Mouse (Mus musculus) forebrain, embryonic 10.5 days (tissue): ENCODE data around the gene Clnk. TPM values are rescaled to one million over a fixed set of nuclear protein-coding genes. Genes with fewer than 3 reads are reported as not detected.

ENCODE experiments used
- DNase-seq: peaks from one replicate; pipeline ENCODE4 v3.0.0-alpha.2; 2017; ENCODE audit warnings: low spot score; ENCODE audit errors: extremely low spot score
- H3K27ac ChIP-seq: fragments of 300-500 bp; sonication (generic); 2 replicates; pipeline ENCODE4 v1.5.1; 2016; ENCODE audit warnings: mild to moderate bottlenecking
- H3K27me3 ChIP-seq: fragments of 300-500 bp; sonication (generic); 2 replicates; pipeline ENCODE4 v1.6.1; 2016; ENCODE audit warnings: mild to moderate bottlenecking; ENCODE audit not compliant: poor library complexity, severe bottlenecking
- H3K36me3 ChIP-seq: fragments of 300-500 bp; sonication (generic); replicated peaks from 2 replicates; pipeline ENCODE4 v1.6.1; 2016; ENCODE audit warnings: mild to moderate bottlenecking, moderate library complexity
- H3K4me1 ChIP-seq: fragments of 300-500 bp; sonication (generic); 2 replicates; pipeline ENCODE4 v1.6.1; 2016
- H3K4me3 ChIP-seq: fragments of 300-500 bp; sonication (generic); 2 replicates; pipeline ENCODE4 v1.5.1; 2016; ENCODE audit warnings: mild to moderate bottlenecking, moderate library complexity
- H3K9me3 ChIP-seq: fragments of 300-500 bp; sonication (generic); 2 replicates; pipeline ENCODE4 v1.6.1; 2016; ENCODE audit warnings: mild to moderate bottlenecking, moderate library complexity
- WGBS: fragments of 180-500 bp; shearing (Covaris S2); methylation state at CpG from one replicate; pipeline ENCODE4 v1.1.7; 2016; 5-methylcytosine and 5-hydroxymethylcytosine counted together
- polyA plus RNA-seq: library from polyadenylated mRNA; unstranded; fragments of >200 nt; fragmentation: Nextera tagmentation; extraction: Ambion mirVana; gene quantifications from 2 replicates; pipeline ENCODE4 v1.2.1, GENCODE M21; 2016

Clnk gene
- polyA plus RNA-seq, 1 experiment from 2014 or later = not detected

- Histone ChIP-seq H3K36me3 (no peaks in the 10 kb centered on the region), H3K27ac (no peak overlapping the region), H3K4me1 (peaks cover 5% of the 10 kb centered on the region; the same call in 1 of the 2 replicates), H3K9me3 (no peaks in the 10 kb centered on the region), H3K4me3 (no peak overlapping the region), H3K27me3 (no peaks in the 10 kb centered on the region)
- DNase-seq = peak; percentile 67
- WGBS = 44% methylated on average over 4 of the region's 4 CpGs
These were observed 94.8 kb downstream of the Clnk start for GRCm38 (mm10) chr5:38781813-38782212.

- Histone ChIP-seq H3K9me3 (no peaks in the 10 kb centered on the region), H3K4me1 (no peaks in the 10 kb centered on the region), H3K36me3 (no peaks in the 10 kb centered on the region), H3K4me3 (no peak overlapping the region), H3K27ac (no peak overlapping the region), H3K27me3 (no peaks in the 10 kb centered on the region)
- no peak for DNase-seq
- WGBS = 79% methylated on average over 8 of the region's 8 CpGs
These were observed 96.0 kb downstream of the Clnk start for GRCm38 (mm10) chr5:38780631-38781030.

- Histone ChIP-seq H3K36me3 (no peaks in the 10 kb centered on the region), H3K9me3 (no peaks in the 10 kb centered on the region), H3K4me1 (no peaks in the 10 kb centered on the region), H3K27ac (no peak overlapping the region), H3K4me3 (no peak overlapping the region), H3K27me3 (no peaks in the 10 kb centered on the region)
- DNase-seq = no peak
- WGBS = 86% methylated on average over 3 of the region's 3 CpGs
These were observed 96.6 kb downstream of the Clnk start for GRCm38 (mm10) chr5:38780045-38780444.

GRCm38 (mm10) chr5:38775500-38775899 is 101.1 kb downstream of the Clnk start:
- Histone ChIP-seq H3K4me1 (no peaks in the 10 kb centered on the region), H3K4me3 (no peak overlapping the region), H3K27ac (no peak overlapping the region), H3K9me3 (no peaks in the 10 kb centered on the region), H3K27me3 (no peaks in the 10 kb centered on the region), H3K36me3 (no peaks in the 10 kb centered on the region)
- no peak for DNase-seq
- WGBS = 74% methylated on average over 10 of the region's 10 CpGs

- peaks cover 7% of the 10 kb centered on the region for H3K4me1 ChIP-seq
These were observed 121.7 kb downstream of the Clnk start for GRCm38 (mm10) chr5:38754950-38755349.

GRCm38 (mm10) chr5:38752749-38753148 is 123.9 kb downstream of the Clnk start:
- WGBS = 10% methylated on average over 4 of the region's 4 CpGs
- no peaks in the 10 kb centered on the region for H3K36me3 ChIP-seq
- H3K27me3 ChIP-seq = no peaks in the 10 kb centered on the region

More at GRCm38 (mm10) chr5:38754950-38755349, 121.7 kb downstream of the Clnk start:
- DNase-seq = peak; percentile 61
- H3K4me3 ChIP-seq = no peak overlapping the region
- no peaks in the 10 kb centered on the region for H3K27me3 ChIP-seq
- no peaks in the 10 kb centered on the region for H3K36me3 ChIP-seq
- no peak overlapping the region for H3K27ac ChIP-seq
- H3K9me3 ChIP-seq = no peaks in the 10 kb centered on the region
- whole genome bisulfite sequencing = 11% methylated on average over 3 of the region's 3 CpGs

GRCm38 (mm10) chr5:38708940-38709581 is 167.6 kb downstream of the Clnk start:
- Histone ChIP-seq H3K27me3 (no peaks in the 10 kb centered on the region), H3K4me1 (no peaks in the 10 kb centered on the region), H3K36me3 (no peaks in the 10 kb centered on the region), H3K27ac (no peak overlapping the region), H3K9me3 (no peaks in the 10 kb centered on the region), H3K4me3 (no peak overlapping the region)
- WGBS = 76% methylated on average over 11 of the region's 11 CpGs
- DNase-seq = no peak

More at GRCm38 (mm10) chr5:38752749-38753148, 123.9 kb downstream of the Clnk start:
- peaks cover 7% of the 10 kb centered on the region for H3K4me1 ChIP-seq
- no peak for DNase-seq
- H3K27ac ChIP-seq = no peak overlapping the region
- H3K9me3 ChIP-seq = no peaks in the 10 kb centered on the region
- H3K4me3 ChIP-seq = no peak overlapping the region

GRCm38 (mm10) chr5:38707364-38708075 is 169.1 kb downstream of the Clnk start:
- Histone ChIP-seq H3K27me3 (no peaks in the 10 kb centered on the region), H3K27ac (no peak overlapping the region), H3K9me3 (no peaks in the 10 kb centered on the region), H3K4me1 (no peaks in the 10 kb centered on the region), H3K36me3 (no peaks in the 10 kb centered on the region), H3K4me3 (no peak overlapping the region)
- no peak for DNase-seq
- 81% methylated on average over 7 of the region's 7 CpGs for WGBS

- WGBS = 90% methylated on average over 6 of the region's 6 CpGs
These were observed 173.7 kb downstream of the Clnk start for GRCm38 (mm10) chr5:38702941-38703340.

GRCm38 (mm10) chr5:38702091-38702490 is 174.5 kb downstream of the Clnk start:
- 71% methylated on average over 2 of the region's 2 CpGs for WGBS
- no peaks in the 10 kb centered on the region for H3K9me3 ChIP-seq

More at GRCm38 (mm10) chr5:38702941-38703340, 173.7 kb downstream of the Clnk start:
- H3K27ac ChIP-seq = no peak overlapping the region
- no peaks in the 10 kb centered on the region for H3K36me3 ChIP-seq
- H3K9me3 ChIP-seq = no peaks in the 10 kb centered on the region
- no peak overlapping the region for H3K4me3 ChIP-seq
- DNase-seq = no peak
- H3K4me1 ChIP-seq = no peaks in the 10 kb centered on the region
- H3K27me3 ChIP-seq = no peaks in the 10 kb centered on the region

GRCm38 (mm10) chr5:38698466-38698865 is 178.1 kb downstream of the Clnk start:
- Histone ChIP-seq H3K27ac (no peak overlapping the region), H3K4me1 (no peaks in the 10 kb centered on the region), H3K36me3 (no peaks in the 10 kb centered on the region), H3K4me3 (no peak overlapping the region), H3K27me3 (no peaks in the 10 kb centered on the region), H3K9me3 (no peaks in the 10 kb centered on the region)
- WGBS = 78% methylated on average over 5 of the region's 5 CpGs
- no peak for DNase-seq

More at GRCm38 (mm10) chr5:38702091-38702490, 174.5 kb downstream of the Clnk start:
- H3K27ac ChIP-seq = no peak overlapping the region
- no peaks in the 10 kb centered on the region for H3K4me1 ChIP-seq
- DNase-seq = no peak
- no peak overlapping the region for H3K4me3 ChIP-seq
- no peaks in the 10 kb centered on the region for H3K36me3 ChIP-seq
- no peaks in the 10 kb centered on the region for H3K27me3 ChIP-seq

- no peaks in the 10 kb centered on the region for H3K36me3 ChIP-seq
- 30% methylated on average over 3 of the region's 3 CpGs for WGBS
These were observed 178.6 kb downstream of the Clnk start for GRCm38 (mm10) chr5:38698046-38698445.

More at GRCm38 (mm10) chr5:38698046-38698445, 178.6 kb downstream of the Clnk start:
- no peak for DNase-seq
- Histone ChIP-seq H3K4me1 (no peaks in the 10 kb centered on the region), H3K27ac (no peak overlapping the region), H3K4me3 (no peak overlapping the region), H3K9me3 (no peaks in the 10 kb centered on the region), H3K27me3 (no peaks in the 10 kb centered on the region)
